Mouse (Mus musculus): ENCODE measurements at regions not wholly inside any gene's neighbourhood (a gene's known extent, or its start where the extent isn't known, plus 50 kb on each side); places are given as distances from the start of the nearest gene placed in this dataset.
"Not testable (repeated sequence)": the region's sequence is repeated elsewhere in the genome, so short reads cannot be mapped to it uniquely, and the experiment has no call there.

DNA sequence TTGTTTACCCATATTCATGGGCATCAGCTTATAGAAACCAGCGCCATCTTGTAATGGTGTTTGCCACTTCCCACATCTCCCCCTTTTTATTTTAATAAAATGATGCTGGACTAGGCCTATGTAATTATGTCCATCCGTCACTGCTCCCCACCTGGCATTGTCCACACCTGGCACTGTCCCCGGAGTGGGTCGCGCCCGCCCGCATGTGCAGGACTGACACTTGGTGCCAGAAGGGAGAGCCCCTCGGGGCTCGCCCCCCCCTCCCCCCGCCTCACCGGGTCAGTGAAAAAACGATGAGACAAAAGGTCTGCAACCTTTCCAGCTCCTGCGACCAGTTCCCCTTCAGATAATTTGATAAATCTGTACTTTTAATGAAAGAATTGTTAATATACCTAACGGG is 450.8 kb upstream of the Epha6 start:
- DNase-seq (ENCODE audit: extremely low spot score in 1 of 2, low spot score in 2 of 2): not testable (repeated sequence)

DNA sequence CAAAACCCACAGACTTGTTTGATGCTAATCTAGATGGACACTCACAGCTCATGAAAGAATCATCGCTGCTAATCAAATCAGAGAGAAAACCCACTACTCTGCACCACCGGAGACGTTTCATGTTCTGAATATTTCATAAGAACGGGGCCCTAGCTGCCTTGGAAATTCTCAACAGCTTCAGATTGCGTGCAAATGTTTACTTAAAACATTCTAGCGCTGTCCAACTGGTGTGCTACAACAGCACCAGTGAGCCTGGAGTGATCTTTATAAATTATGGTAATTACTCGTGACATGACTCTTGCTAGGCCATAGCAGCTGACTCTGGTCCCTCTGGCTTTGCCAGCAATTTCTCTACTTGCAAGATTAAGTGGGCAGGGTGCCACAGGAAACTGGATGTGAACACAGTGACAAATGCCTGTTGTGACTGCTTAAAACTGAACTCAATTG is 435.8 kb upstream of the Epha6 start:
- DNase-seq (ENCODE audit: extremely low spot score in 1 of 2, low spot score in 2 of 2): peak in 1 of 2 experiments; percentile 18

More for the DNA sequence above, 450.8 kb upstream of the Epha6 start:
- intact Hi-C loops (cut with DNase I): not testable (repeated sequence)

More for the DNA sequence above, 435.8 kb upstream of the Epha6 start:
- intact Hi-C loops (cut with DNase I): no loop called here
